Mouse (Mus musculus) embryonic facial prominence, embryonic 12.5 days (tissue): ENCODE data around the gene Paqr4. TPM values are rescaled to one million over a fixed set of nuclear protein-coding genes. Genes with fewer than 3 reads are reported as not detected.

Experiments used
- ATAC-seq: fragments of 200-750 bp; cut with Nextera tagmentation; 2 replicates; pipeline ENCODE4 v1.8.0; 2017; ENCODE audit not compliant: insufficient number of reproducible peaks, insufficient read depth, low FRiP score, low TSS enrichment
- H3K27ac ChIP-seq: fragments of 300-500 bp; sonication (generic); 2 replicates; pipeline ENCODE4 v1.5.1; 2016; ENCODE audit warnings: mild to moderate bottlenecking
- H3K27me3 ChIP-seq: fragments of 300-500 bp; sonication (generic); 2 replicates; pipeline ENCODE4 v1.6.1; 2016; ENCODE audit warnings: mild to moderate bottlenecking, moderate library complexity
- H3K36me3 ChIP-seq: fragments of 300-500 bp; sonication (generic); 2 replicates; pipeline ENCODE4 v1.6.1; 2016; ENCODE audit warnings: mild to moderate bottlenecking
- H3K4me1 ChIP-seq: fragments of 300-500 bp; sonication (generic); 2 replicates; pipeline ENCODE4 v1.6.1; 2016
- H3K4me2 ChIP-seq: fragments of 300-500 bp; sonication (generic); replicated peaks from 2 replicates; pipeline ENCODE4 v1.6.1; 2016; ENCODE audit warnings: mild to moderate bottlenecking, moderate library complexity
- H3K4me3 ChIP-seq: fragments of 300-500 bp; sonication (generic); 2 replicates; pipeline ENCODE4 v1.5.1; 2016; ENCODE audit warnings: mild to moderate bottlenecking
- H3K9ac ChIP-seq: fragments of 300-500 bp; sonication (generic); 2 replicates; pipeline ENCODE4 v1.6.1; 2016; ENCODE audit warnings: mild to moderate bottlenecking, moderate library complexity
- H3K9me3 ChIP-seq: fragments of 300-500 bp; sonication (generic); 2 replicates; pipeline ENCODE4 v1.6.1; 2016; ENCODE audit warnings: mild to moderate bottlenecking, moderate library complexity
- WGBS: fragments of 180-500 bp; shearing (Covaris S2); methylation state at CpG from one replicate; pipeline ENCODE4 v1.1.7; 2016; 5-methylcytosine and 5-hydroxymethylcytosine counted together
- polyA plus RNA-seq: library from polyadenylated mRNA; unstranded; fragments of >200 nt; fragmentation: Nextera tagmentation; extraction: Ambion mirVana; gene quantifications from 2 replicates; pipeline ENCODE4 v1.2.1, GENCODE M21; 2016

The Paqr4 gene
- polyA plus RNA-seq, 1 experiment from 2014 or later = 14.8 TPM

DNA sequence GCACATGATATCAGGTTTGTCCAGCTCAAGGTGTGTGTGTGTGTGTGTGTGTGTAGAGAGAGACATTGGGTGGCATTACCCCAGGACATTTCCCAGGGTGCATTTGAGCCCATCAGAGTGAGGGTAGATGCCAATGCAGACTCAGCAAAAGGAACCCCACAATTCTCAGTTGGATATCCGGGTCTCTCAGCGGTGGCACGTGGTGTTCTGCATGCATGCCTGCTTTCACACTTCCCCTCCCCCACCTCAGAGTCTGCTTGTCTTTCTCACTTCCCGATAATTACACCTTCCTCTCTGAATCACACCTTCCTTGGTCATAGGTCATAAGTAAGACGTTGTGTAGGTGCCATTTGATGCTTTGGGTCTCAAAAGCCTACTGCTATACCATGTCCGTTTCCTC is 7.4 kb upstream of the Paqr4 start:
- no peak overlapping the region for H3K4me2 ChIP-seq
- H3K27me3 ChIP-seq = peaks cover 49% of the 10 kb centered on the region
- H3K4me3 ChIP-seq = no peak overlapping the region
- H3K36me3 ChIP-seq = peaks cover 19% of the 10 kb centered on the region
- H3K9me3 ChIP-seq = no peaks in the 10 kb centered on the region
- no peak for ATAC-seq
- H3K27ac ChIP-seq = no peak overlapping the region
- peaks cover 18% of the 10 kb centered on the region for H3K4me1 ChIP-seq
- H3K9ac ChIP-seq = no peak overlapping the region
- WGBS = 51% methylated on average over 6 of the region's 6 CpGs

DNA sequence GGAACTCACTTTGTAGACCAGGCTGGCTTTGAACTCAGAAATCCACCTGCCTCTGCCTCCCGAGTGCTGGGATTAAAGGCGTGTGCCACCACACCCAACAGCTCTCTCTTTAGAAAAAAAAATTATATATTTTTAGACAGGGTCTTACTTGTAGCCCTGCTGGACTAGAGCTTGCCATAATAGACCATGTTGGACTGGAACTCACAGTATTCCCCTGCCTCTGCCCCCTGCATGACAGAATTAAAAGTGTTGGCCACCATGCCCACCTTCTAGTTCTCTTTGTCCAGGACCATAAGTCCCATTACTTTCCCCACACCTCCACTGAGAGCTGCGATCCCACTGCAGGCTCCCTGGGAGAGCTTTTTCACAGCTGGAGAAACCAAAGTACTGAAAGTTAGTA is 6.8 kb upstream of the Paqr4 start:
- WGBS = 77% methylated on average over 3 of the region's 3 CpGs
- H3K27me3 ChIP-seq = peaks cover 55% of the 10 kb centered on the region

DNA sequence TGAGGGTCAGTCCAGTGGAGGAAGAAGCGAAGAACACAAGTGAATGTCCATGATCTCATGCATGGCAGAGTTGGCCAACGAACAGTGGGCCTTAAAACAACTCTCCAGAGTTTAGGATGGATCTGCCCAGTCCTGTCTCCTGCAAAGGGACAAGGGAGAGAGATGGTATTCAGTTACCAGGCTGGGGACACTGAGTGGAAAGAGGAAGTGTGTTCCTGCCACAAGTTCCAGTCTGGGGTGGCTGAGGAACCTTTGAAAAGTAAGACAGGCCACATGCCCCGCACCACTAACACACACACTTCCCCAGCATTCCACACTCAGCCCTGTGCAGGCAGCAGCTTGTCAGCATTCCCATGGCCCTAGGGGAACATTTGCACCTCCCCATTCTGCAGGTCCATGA is 6.1 kb upstream of the Paqr4 start:
- Histone ChIP-seq H3K4me1 (peaks cover 21% of the 10 kb centered on the region), H3K4me2 (no peak overlapping the region), H3K4me3 (no peak overlapping the region), H3K9ac (no peak overlapping the region), H3K36me3 (peaks cover 6% of the 10 kb centered on the region), H3K27ac (no peak overlapping the region), H3K27me3 (peaks cover 62% of the 10 kb centered on the region), H3K9me3 (no peaks in the 10 kb centered on the region)
- 77% methylated on average over 3 of the region's 3 CpGs for WGBS
- no peak for ATAC-seq

More for the DNA sequence above, 6.8 kb upstream of the Paqr4 start:
- Histone ChIP-seq H3K4me2 (no peak overlapping the region), H3K36me3 (peaks cover 13% of the 10 kb centered on the region), H3K27ac (no peak overlapping the region), H3K9ac (no peak overlapping the region), H3K4me3 (no peak overlapping the region), H3K4me1 (peaks cover 18% of the 10 kb centered on the region), H3K9me3 (no peaks in the 10 kb centered on the region)
- no peak for ATAC-seq

DNA sequence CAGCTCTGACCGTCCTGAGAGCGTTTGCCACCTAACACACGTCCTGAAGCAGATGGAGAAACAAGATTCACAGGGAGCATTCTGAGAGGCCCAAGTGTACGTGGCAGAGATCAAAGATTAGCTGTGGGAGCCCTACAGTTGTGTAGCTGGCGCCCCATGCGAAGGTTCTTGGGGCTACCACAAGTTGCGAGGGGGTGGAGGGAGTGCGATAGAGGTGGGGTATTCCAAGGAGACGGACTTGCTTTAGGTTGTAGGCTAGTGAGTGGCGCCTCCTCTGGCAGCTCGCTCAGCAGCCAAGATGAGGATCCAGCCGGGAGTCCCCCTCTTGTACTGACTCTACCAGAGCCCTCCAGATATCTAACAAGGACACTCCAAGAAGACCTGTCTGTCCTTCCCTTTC is 5.6 kb upstream of the Paqr4 start:
- ATAC-seq = no peak
- Histone ChIP-seq H3K9me3 (no peaks in the 10 kb centered on the region), H3K36me3 (peaks cover 2% of the 10 kb centered on the region; the same call in 1 of the 2 replicates), H3K9ac (0 out of 2 replicates have a peak overlapping the region, but pooled peaks have one; percentile 24), H3K27ac (no peak overlapping the region), H3K27me3 (peaks cover 66% of the 10 kb centered on the region), H3K4me2 (peak overlapping the region; percentile 55), H3K4me3 (peak overlapping the region; percentile 36; the same call in 1 of the 2 replicates), H3K4me1 (peaks cover 21% of the 10 kb centered on the region)
- 2% methylated on average over 12 of the region's 12 CpGs for WGBS

DNA sequence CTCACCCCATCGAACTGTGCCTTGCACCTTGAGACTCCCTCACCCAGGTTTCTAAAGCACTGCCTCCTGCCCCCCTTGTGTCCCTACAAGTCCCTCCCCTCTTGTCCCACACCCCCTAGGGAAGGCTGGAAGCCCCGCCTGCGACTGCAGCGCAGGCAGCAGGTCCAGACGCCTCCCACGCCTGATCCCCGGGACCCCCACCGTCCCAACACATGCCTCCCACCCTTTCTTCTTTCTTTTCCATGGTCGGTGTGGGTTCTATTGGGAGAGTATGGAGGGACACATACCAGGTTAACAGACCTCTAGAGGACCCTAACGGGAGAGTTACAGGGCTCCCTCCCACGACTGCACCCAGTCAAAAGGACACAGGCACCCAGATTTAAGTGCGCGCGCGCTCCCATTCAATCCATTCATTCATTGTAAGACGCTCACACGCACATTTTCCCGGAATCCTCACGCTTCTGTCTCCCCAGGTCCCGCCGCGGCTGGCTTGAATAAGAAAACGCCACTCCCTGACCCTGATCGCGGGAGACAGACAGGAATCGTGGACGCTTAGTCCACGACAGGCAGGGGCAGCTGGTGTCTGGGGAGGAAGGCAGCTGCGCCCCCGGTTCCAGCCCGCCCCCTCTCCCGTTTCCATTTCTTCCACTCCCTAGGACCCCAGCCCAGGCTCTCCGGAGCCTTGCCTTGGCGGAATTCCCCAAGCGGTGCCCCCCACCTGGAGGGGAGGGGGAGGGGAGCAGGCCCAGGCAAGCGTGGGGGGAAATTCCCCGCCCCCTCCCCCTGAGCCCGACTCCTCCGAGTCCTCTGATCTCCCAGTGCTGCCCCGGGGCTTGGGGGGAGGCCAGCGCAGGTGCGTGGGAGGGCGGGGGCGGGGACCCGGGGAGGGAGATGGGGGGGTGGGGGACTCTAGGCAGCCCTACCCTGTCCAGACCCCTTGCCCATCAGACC is 4.9 kb upstream of the Paqr4 start, which contains the start of gene Kremen2:
Gene Kremen2, minus strand, starts transcription at position 533 of the 951 bp plus-strand sequence.
- H3K9ac ChIP-seq = peak within 1 kb of the TSS; percentile 29
- peaks cover 74% of the 10 kb centered on the region for H3K27me3 ChIP-seq
- peaks cover 21% of the 10 kb centered on the region for H3K4me1 ChIP-seq
- H3K4me2 ChIP-seq = peak within 1 kb of the TSS; percentile 55
- ATAC-seq = no peak
- WGBS = under 1% methylated on average over 44 of the region's 45 CpGs
- H3K36me3 ChIP-seq = no peaks in the 10 kb centered on the region
- no peaks in the 10 kb centered on the region for H3K9me3 ChIP-seq
- peak within 1 kb of the TSS; percentile 36 for H3K4me3 ChIP-seq
- 0 out of 2 replicates have a peak within 1 kb of the TSS, but pooled peaks have one; percentile 11 for H3K27ac ChIP-seq

- Histone ChIP-seq H3K4me1 (peaks cover 21% of the 10 kb centered on the region), H3K27me3 (peaks cover 76% of the 10 kb centered on the region), H3K4me2 (peak overlapping the region; percentile 55), H3K9me3 (no peaks in the 10 kb centered on the region), H3K27ac (no peak overlapping the region), H3K36me3 (no peaks in the 10 kb centered on the region), H3K9ac (peak overlapping the region; percentile 29; the same call in 1 of the 2 replicates), H3K4me3 (peak overlapping the region; percentile 36)
- WGBS = 2% methylated on average over 14 of the region's 14 CpGs
- ATAC-seq = no peak
Measured at GRCm38 (mm10) chr17:23744651-23745050, 4.0 kb upstream of the Paqr4 start.

DNA sequence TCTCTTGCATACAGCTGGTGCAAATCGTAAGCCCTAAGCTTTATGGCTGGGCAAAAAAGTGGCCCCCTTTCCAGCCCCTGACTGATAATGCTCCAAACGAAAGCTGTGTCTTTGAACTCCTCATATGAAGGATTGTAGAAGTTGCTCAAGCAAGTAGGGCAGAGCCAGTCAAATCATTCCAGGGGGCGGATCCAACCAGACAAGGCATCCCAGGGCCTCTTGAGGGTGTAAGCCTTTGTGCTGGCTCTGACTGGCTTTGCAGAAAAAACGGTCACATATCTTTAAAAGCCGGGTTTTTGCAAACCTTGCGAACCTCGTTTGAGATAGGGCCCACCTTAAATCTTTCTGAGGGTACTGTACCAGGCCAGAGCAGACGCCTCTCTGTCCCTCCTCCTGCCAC is 3.4 kb upstream of the Paqr4 start:
- no peaks in the 10 kb centered on the region for H3K36me3 ChIP-seq

GRCm38 (mm10) chr17:23742941-23743340 is 2.3 kb upstream of the Paqr4 start:
- H3K27ac ChIP-seq = no peak overlapping the region
- H3K36me3 ChIP-seq = no peaks in the 10 kb centered on the region
- H3K9me3 ChIP-seq = no peaks in the 10 kb centered on the region
- H3K4me1 ChIP-seq = peaks cover 31% of the 10 kb centered on the region
- peak overlapping the region; percentile 24 for H3K4me3 ChIP-seq
- 57% methylated on average over 12 of the region's 12 CpGs for WGBS
- H3K27me3 ChIP-seq = peaks cover 91% of the 10 kb centered on the region
- no peak overlapping the region for H3K9ac ChIP-seq
- ATAC-seq = no peak
- H3K4me2 ChIP-seq = peak overlapping the region; percentile 38; the same call in 1 of the 2 replicates

More for the DNA sequence above, 3.4 kb upstream of the Paqr4 start:
- Histone ChIP-seq H3K27me3 (peaks cover 82% of the 10 kb centered on the region), H3K4me2 (peak overlapping the region; percentile 55; the same call in 1 of the 2 replicates), H3K9ac (no peak overlapping the region), H3K4me3 (peak overlapping the region; percentile 36; the same call in 1 of the 2 replicates), H3K27ac (no peak overlapping the region), H3K4me1 (peaks cover 27% of the 10 kb centered on the region), H3K9me3 (no peaks in the 10 kb centered on the region)
- ATAC-seq = no peak
- 17% methylated on average over 8 of the region's 8 CpGs for WGBS

DNA sequence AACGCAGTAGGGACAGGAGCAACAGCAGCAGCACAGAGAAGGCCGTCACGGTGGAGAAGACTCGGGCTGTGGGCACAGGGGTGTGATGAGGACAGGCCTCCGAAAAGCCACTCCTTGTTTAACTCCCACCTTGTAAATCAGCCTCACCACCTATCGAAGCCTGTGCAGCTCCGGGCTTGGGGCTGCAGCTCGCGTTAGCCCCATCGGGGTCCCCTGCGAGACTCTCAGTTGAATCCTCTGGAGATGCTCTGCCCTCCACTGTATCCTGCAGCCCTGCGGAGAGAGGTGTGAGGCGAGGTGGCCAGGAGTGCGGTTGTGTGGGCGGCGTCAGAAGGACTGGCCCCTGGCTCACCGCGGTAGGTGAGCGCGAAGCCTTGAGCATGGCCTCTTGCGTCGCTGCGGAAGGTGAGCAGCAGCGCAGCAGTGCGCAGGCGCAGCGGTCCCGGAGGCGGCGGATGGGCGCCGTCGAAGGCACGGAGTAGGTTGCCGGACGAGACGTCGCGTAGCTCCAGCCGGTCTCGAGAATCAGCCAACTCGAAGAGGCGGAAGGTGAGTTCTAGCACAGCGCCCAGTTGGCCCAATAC is 1.6 kb upstream of the Paqr4 start:
- Histone ChIP-seq H3K9ac (no peak overlapping the region), H3K4me2 (peak overlapping the region; percentile 38), H3K27me3 (peaks cover 91% of the 10 kb centered on the region), H3K4me1 (peaks cover 31% of the 10 kb centered on the region), H3K36me3 (no peaks in the 10 kb centered on the region; the same call in 1 of the 2 replicates), H3K27ac (no peak overlapping the region), H3K9me3 (no peaks in the 10 kb centered on the region), H3K4me3 (peak overlapping the region; percentile 24)
- WGBS = 9% methylated on average over 44 of the region's 44 CpGs
- no peak for ATAC-seq

- H3K36me3 ChIP-seq = peaks cover 5% of the 10 kb centered on the region; the same call in 1 of the 2 replicates
- H3K27me3 ChIP-seq = peaks cover 89% of the 10 kb centered on the region
- peak overlapping the region; percentile 24; the same call in 1 of the 2 replicates for H3K4me3 ChIP-seq
- no peaks in the 10 kb centered on the region for H3K9me3 ChIP-seq
- ATAC-seq = no peak
- peak overlapping the region; percentile 38; the same call in 1 of the 2 replicates for H3K4me2 ChIP-seq
- WGBS = 44% methylated on average over 38 of the region's 38 CpGs
- H3K4me1 ChIP-seq = peaks cover 31% of the 10 kb centered on the region
- H3K27ac ChIP-seq = no peak overlapping the region
- H3K9ac ChIP-seq = no peak overlapping the region
Measured at GRCm38 (mm10) chr17:23741359-23742209, 917 bp upstream of the Paqr4 start.

- peak overlapping the region; percentile 50 for H3K4me3 ChIP-seq
- WGBS = under 1% methylated on average over 46 of the region's 46 CpGs
- peaks cover 14% of the 10 kb centered on the region for H3K36me3 ChIP-seq
- no peaks in the 10 kb centered on the region for H3K9me3 ChIP-seq
- peaks cover 75% of the 10 kb centered on the region for H3K27me3 ChIP-seq
- H3K4me2 ChIP-seq = peak overlapping the region; percentile 86
- H3K4me1 ChIP-seq = peaks cover 20% of the 10 kb centered on the region
- no peak overlapping the region for H3K27ac ChIP-seq
- peak; percentile 58 for ATAC-seq
- peak overlapping the region; percentile 43 for H3K9ac ChIP-seq
Measured at GRCm38 (mm10) chr17:23740136-23740584, 507 bp downstream of the Paqr4 start.
